Mouse (Mus musculus) intestine, embryonic 14.5 days (tissue): ENCODE data around the gene Gm32742. TPM values are rescaled to one million over a fixed set of nuclear protein-coding genes. Genes with fewer than 3 reads are reported as not detected.
A peak's percentile ranks its signal among the peaks of the same experiment; 100 is the strongest.

Source experiments
- ATAC-seq: fragments of 200-750 bp; cut with Nextera tagmentation; replicated peaks from 2 replicates; pipeline ENCODE4 v1.8.0; 2017; ENCODE audit warnings: low read depth, moderate number of reproducible peaks, moderate TSS enrichment, moderate library complexity; ENCODE audit not compliant: low FRiP score, low TSS enrichment
- DNase-seq: peaks from one replicate; pipeline ENCODE4 v3.0.0-alpha.2; 2018; ENCODE audit warnings: low spot score
- H3K27ac ChIP-seq: fragments of 300-500 bp; sonication (generic); 2 replicates; pipeline ENCODE4 v1.5.1; 2014; ENCODE audit warnings: low read depth, mild to moderate bottlenecking, control low read depth
- H3K27me3 ChIP-seq: fragments of 300-500 bp; sonication (generic); replicated peaks from 2 replicates; pipeline ENCODE4 v1.6.1; 2014; ENCODE audit warnings: low read length, control low read depth; ENCODE audit not compliant: control insufficient read depth, insufficient read depth
- H3K36me3 ChIP-seq: fragments of 300-500 bp; sonication (generic); 2 replicates; pipeline ENCODE4 v1.6.1; 2014; ENCODE audit warnings: low read length, control low read depth; ENCODE audit not compliant: control insufficient read depth, insufficient read depth
- H3K4me1 ChIP-seq: fragments of 300-500 bp; sonication (generic); replicated peaks from 2 replicates; pipeline ENCODE4 v1.6.1; 2014; ENCODE audit warnings: low read length, control low read depth, mixed read lengths; ENCODE audit not compliant: control insufficient read depth, insufficient read depth
- H3K4me2 ChIP-seq: fragments of 300-500 bp; sonication (generic); 2 replicates; pipeline ENCODE4 v1.6.1; 2014; ENCODE audit warnings: low read length
- H3K4me3 ChIP-seq: fragments of 300-500 bp; sonication (generic); 2 replicates; pipeline ENCODE4 v1.5.1; 2014; ENCODE audit warnings: low read depth, low read length, control low read depth, mixed read lengths
- H3K9ac ChIP-seq: fragments of 300-500 bp; sonication (generic); 2 replicates; pipeline ENCODE4 v1.6.1; 2014; ENCODE audit warnings: mild to moderate bottlenecking, low read length
- H3K9me3 ChIP-seq: fragments of 300-500 bp; sonication (generic); 2 replicates; pipeline ENCODE4 v1.6.1; 2016; ENCODE audit warnings: low read length, control low read depth; ENCODE audit not compliant: control insufficient read depth
- WGBS: fragments of 180-500 bp; shearing (Covaris S2); extraction: QIAGEN DNeasy Blood & Tissue Kit; methylation state at CpG from one replicate; pipeline ENCODE4 v1.1.7; 2014; 5-methylcytosine and 5-hydroxymethylcytosine counted together
- microRNA counts: library from miRNA; unstranded; fragments of <30 nt; microRNA quantifications from one replicate; lab custom pipeline; 2016
- microRNA-seq: library from miRNA; unstranded; fragments of <30 nt; microRNA quantifications from one replicate; pipeline ENCODE4, GENCODE M21; 2016
- polyA plus RNA-seq: library from polyadenylated mRNA; unstranded; fragments of >200 nt; fragmentation: Nextera tagmentation; extraction: Ambion mirVana; gene quantifications from 2 replicates; pipeline ENCODE4 v1.2.1, GENCODE M21; 2014

The Gm32742 gene
- polyA plus RNA-seq, 1 experiment from 2014 or later, result not detected

DNA sequence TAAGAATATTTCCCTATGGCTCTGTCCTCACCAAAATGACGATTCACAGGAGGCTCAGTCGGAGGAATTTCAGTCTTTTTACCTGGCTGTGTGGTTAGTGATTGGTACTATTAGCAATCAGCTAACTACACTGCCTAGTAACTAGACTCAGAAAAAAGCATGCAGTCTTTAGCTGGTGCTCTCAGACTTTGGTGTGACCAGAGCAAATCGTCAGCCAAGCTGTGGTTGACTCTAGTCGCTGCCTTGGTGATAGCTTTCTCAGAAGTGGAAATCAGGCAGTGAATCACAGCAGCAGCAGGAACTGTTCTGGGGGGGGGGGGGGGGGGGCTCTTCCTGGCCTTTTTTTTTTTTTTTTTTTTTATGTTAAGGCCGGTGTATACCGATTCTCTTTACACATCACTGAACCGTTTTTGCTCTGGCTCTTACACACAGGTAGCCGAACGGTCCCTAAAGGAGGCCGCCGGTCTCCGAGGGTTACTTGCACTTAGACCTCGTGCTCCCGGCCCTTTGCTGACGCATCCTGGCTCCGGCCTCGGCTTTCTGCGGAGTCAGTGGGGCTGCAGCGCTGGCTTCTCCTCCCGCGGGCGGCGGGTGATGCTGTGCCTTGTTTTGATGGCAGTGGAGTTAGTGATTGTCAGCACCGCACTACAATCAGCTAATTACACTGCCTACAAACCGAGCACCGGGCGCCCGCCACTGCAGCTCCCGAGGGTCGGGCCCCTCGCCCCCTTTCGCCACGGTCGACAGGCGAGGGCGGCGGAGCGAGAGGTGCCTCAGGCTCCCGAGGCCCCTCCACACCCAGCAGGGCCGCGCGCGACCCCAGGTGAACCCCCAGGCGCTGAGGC, 62.1 kb downstream of the Gm32742 start:
- H3K9ac ChIP-seq, result peak overlapping the region; percentile 56
- peaks cover 9% of the 10 kb centered on the region; the same call in 1 of the 2 replicates for H3K27me3 ChIP-seq
- H3K4me2 ChIP-seq, result peak overlapping the region; percentile 100
- H3K4me3 ChIP-seq, result peak overlapping the region; percentile 47
- 2% methylated on average over 44 of the region's 44 CpGs for WGBS
- no peaks in the 10 kb centered on the region for H3K9me3 ChIP-seq
- ATAC-seq (peak; percentile 64; the same call in 1 of the 2 replicates), DNase-seq (peak; percentile 85)
- H3K4me1 ChIP-seq, result peaks cover 7% of the 10 kb centered on the region; the same call in 1 of the 2 replicates
- no peak overlapping the region for H3K27ac ChIP-seq
- H3K36me3 ChIP-seq, result no peaks in the 10 kb centered on the region

DNA sequence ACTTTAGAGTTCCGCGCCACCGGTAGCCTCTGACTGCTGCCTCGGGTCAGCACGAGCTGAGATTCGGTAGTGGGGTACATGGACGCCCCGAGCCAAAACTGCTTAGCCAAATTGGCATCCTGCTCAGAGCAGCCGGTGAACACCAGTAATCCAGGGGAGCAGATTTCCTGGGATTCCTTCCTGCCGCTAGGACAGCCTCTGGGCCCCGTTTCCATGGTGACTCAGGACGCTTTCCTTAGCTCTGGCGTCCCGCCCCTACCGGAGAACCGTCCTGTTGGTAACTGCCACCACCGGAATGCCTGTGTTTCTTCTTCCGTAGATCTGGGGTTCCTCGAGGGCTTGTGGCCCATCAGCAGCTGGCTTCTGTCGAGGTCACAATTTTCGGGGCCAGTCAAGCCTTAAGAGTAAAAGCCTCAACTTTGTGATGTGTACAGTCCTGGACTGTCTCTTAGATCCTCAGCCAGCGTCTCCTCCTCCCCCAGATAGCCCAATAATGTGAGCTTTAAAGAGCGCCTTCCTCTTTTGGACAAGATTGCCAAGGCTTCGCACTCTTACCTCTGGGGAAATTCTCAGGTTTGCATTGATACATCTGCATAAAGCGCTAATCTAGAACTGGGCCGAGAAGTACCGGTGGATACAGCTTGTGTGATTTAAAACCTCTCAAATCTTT, 63.4 kb downstream of the Gm32742 start, which contains the start of gene 4833427G06Rik:
Gene 4833427G06Rik (minus strand): TSS at position 323 of the 670 bp plus-strand sequence.
- WGBS, result 9% methylated on average over 27 of the region's 27 CpGs
- Histone ChIP-seq H3K9me3 (no peaks in the 10 kb centered on the region), H3K4me2 (peak within 1 kb of the TSS; percentile 100), H3K36me3 (no peaks in the 10 kb centered on the region), H3K27me3 (peaks cover 9% of the 10 kb centered on the region; the same call in 1 of the 2 replicates), H3K9ac (no peak within 1 kb of the TSS), H3K4me3 (peak within 1 kb of the TSS; percentile 16; the same call in 1 of the 2 replicates), H3K4me1 (peaks cover 7% of the 10 kb centered on the region; the same call in 1 of the 2 replicates), H3K27ac (no peak within 1 kb of the TSS)
- ATAC-seq (peak; percentile 75), DNase-seq (peak; percentile 85)

DNA sequence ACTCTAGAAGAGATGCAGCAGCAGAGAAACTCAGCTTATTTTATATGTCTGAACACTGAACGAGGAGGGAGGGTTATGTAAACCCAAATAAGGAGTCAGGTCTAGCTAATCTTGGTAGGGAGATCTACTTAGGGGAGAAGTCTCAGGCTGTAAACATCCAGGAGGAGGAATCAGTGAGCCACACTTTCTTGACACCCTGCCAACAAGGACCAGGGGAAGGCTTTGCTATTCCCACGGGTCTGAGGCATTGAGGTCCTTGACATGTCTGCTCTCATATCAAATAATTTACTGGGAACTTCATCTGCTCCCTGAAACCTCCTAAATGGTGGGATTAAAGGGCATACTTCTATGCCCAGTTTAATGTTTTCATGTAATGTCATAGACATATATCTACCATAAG, 69.0 kb downstream of the Gm32742 start:
- WGBS, result 37% methylated on average over 2 of the region's 2 CpGs
- Histone ChIP-seq H3K27ac (no peak overlapping the region), H3K27me3 (0 out of 2 replicates have a peak, but pooled peaks cover 3% of the 10 kb centered on the region), H3K4me3 (no peak overlapping the region), H3K36me3 (no peaks in the 10 kb centered on the region), H3K9me3 (no peaks in the 10 kb centered on the region), H3K4me2 (no peak overlapping the region), H3K9ac (no peak overlapping the region), H3K4me1 (no peaks in the 10 kb centered on the region)
- DNase-seq (no peak), ATAC-seq (no peak)

- no peaks in the 10 kb centered on the region for H3K9me3 ChIP-seq
- no peak overlapping the region for H3K9ac ChIP-seq
- H3K4me1 ChIP-seq, result no peaks in the 10 kb centered on the region
- H3K27me3 ChIP-seq, result no peaks in the 10 kb centered on the region
- H3K4me3 ChIP-seq, result no peak overlapping the region
- WGBS, result 56% methylated on average over 5 of the region's 5 CpGs
- DNase-seq (no peak), ATAC-seq (no peak)
- no peaks in the 10 kb centered on the region for H3K36me3 ChIP-seq
- no peak overlapping the region for H3K4me2 ChIP-seq
- no peak overlapping the region for H3K27ac ChIP-seq
Observed at GRCm38 (mm10) chr9:51093697-51094096, 71.6 kb downstream of the Gm32742 start.

DNA sequence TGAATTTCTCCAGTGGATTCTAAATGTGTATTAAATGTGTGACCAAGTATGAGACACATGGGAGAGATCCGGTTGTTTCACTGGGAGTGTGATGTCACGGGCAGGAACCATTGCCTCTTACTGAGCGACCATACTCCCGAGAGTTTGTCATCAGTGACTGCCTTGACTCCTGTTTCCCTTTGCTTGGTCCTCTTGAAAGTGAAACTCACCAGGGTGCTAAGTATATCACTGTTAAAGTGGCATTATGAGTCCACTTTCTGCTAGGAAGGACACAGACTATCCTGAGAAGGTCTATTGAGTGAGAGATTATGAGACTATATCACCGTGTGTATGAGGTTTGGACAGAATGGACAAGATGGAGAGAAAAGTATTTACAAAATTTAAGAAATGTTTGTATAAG, 83.7 kb downstream of the Gm32742 start:
- Histone ChIP-seq H3K27me3 (no peaks in the 10 kb centered on the region), H3K4me1 (peaks cover 9% of the 10 kb centered on the region), H3K36me3 (no peaks in the 10 kb centered on the region), H3K27ac (no peak overlapping the region), H3K4me3 (no peak overlapping the region), H3K9me3 (no peaks in the 10 kb centered on the region), H3K4me2 (no peak overlapping the region), H3K9ac (no peak overlapping the region)
- ATAC-seq (no peak), DNase-seq (no peak)
- WGBS, result 79% methylated on average over 5 of the region's 5 CpGs

MicroRNA genes within 50 kb of the gene (microRNA counts, 519-probe panel; counts per million panel counts)
- microRNA mmu-miR-34b-3p (lab: Ali Mortazavi, UCI), result 1,481 counts per million, percentile 8 among the panel's probes with 10 or more counts
- microRNA mmu-miR-34b-5p (lab: Ali Mortazavi, UCI), result 1,533 counts per million, percentile 9 among the panel's probes with 10 or more counts
- 4,702 counts per million, percentile 77 among the panel's probes with 10 or more counts for microRNA mmu-miR-34c (lab: Ali Mortazavi, UCI)

Small RNA genes lying within 50 kb of the gene (microRNA-seq; reads per million reads assigned to microRNA genes)
- gene Mir34b, result 40.1 reads per million, percentile 51 among the genes with 10 or more reads in this experiment
- gene Mir34c, result 888 reads per million, percentile 78 among the genes with 10 or more reads in this experiment

Other genes with a start within 250 kb of the Gm32742 start
- gene Sik2, start 156.4 kb downstream of the Gm32742 start, polyA plus RNA-seq, result 16.6 and 16.9 TPM in 2 replicates
- gene Btg4, start 104.6 kb downstream of the Gm32742 start, polyA plus RNA-seq, result not detected in 2 replicates
- 2.8 and 5.2 TPM in 2 replicates for gene Layn, start 88.4 kb downstream of the Gm32742 start, polyA plus RNA-seq
- not detected in 2 replicates for gene 4833427G06Rik, start 63.4 kb downstream of the Gm32742 start, polyA plus RNA-seq
- gene Pou2af1, start 48.2 kb upstream of the Gm32742 start, polyA plus RNA-seq, result 0.07 and 0.16 TPM in 2 replicates
- gene Colca2, start 113.1 kb upstream of the Gm32742 start, polyA plus RNA-seq, result 2.4 and 2.9 TPM in 2 replicates
- not detected in 2 replicates for gene 1810046K07Rik, start 163.4 kb upstream of the Gm32742 start, polyA plus RNA-seq